Mouse (Mus musculus) mesoderm, embryonic 11.5 days (tissue): ENCODE results near the gene Btbd35f23.
"Not testable (repeated sequence)": the region's sequence is repeated elsewhere in the genome, so short reads cannot be mapped to it uniquely, and the experiment has no call there.

ENCODE experiments used
- DNase-seq: peaks from one replicate; pipeline ENCODE4 v3.0.0-alpha.2; 2012; ENCODE audit warnings: low read depth, low spot score

The Btbd35f23 gene

GRCm38 (mm10) chrX:3076575-3076974, at the start of gene Btbd35f23:
Gene Btbd35f23 (plus strand): TSS chrX:3076875.
- not testable (repeated sequence) for DNase-seq
